Mouse (Mus musculus) limb, embryonic 14.5 days (tissue): ENCODE results near the gene Scgb2b11. TPM values are rescaled to one million over a fixed set of nuclear protein-coding genes. Genes with fewer than 3 reads are reported as not detected.
"Not testable (repeated sequence)": the region's sequence is repeated elsewhere in the genome, so short reads cannot be mapped to it uniquely, and the experiment has no call there.

Source experiments
- ATAC-seq: fragments of 200-750 bp; cut with Nextera tagmentation; 2 replicates; pipeline ENCODE4 v1.8.0; 2017; ENCODE audit warnings: low read depth, moderate number of reproducible peaks, moderate TSS enrichment; ENCODE audit not compliant: low FRiP score
- DNase-seq: peaks from one replicate; pipeline ENCODE4 v3.0.0-alpha.2; 2015; ENCODE audit warnings: low spot score
- H3K27ac ChIP-seq: fragments of 300-500 bp; sonication (generic); replicated peaks from 2 replicates; pipeline ENCODE4 v1.5.1; 2014; ENCODE audit warnings: low read depth, mild to moderate bottlenecking, low read length, moderate library complexity, mixed read lengths
- H3K27me3 ChIP-seq: fragments of 300-500 bp; sonication (generic); 2 replicates; pipeline ENCODE4 v1.6.1; 2014; ENCODE audit warnings: low read length, mixed read lengths; ENCODE audit not compliant: control insufficient read depth, insufficient read depth
- H3K36me3 ChIP-seq: fragments of 300-500 bp; sonication (generic); 2 replicates; pipeline ENCODE4 v1.6.1; 2014; ENCODE audit warnings: mild to moderate bottlenecking, low read length, moderate library complexity, mixed read lengths; ENCODE audit not compliant: control insufficient read depth, insufficient read depth
- H3K4me1 ChIP-seq: fragments of 300-500 bp; sonication (generic); 2 replicates; pipeline ENCODE4 v1.6.1; 2014; ENCODE audit warnings: antibody characterized with exemption, low read length, mixed read lengths; ENCODE audit not compliant: control insufficient read depth, insufficient read depth
- H3K4me2 ChIP-seq: fragments of 300-500 bp; sonication (generic); replicated peaks from 2 replicates; pipeline ENCODE4 v1.6.1; 2014; ENCODE audit warnings: low read depth, mild to moderate bottlenecking, low read length, moderate library complexity; ENCODE audit not compliant: severe bottlenecking
- H3K4me3 ChIP-seq: fragments of 300-500 bp; sonication (generic); replicated peaks from 2 replicates; pipeline ENCODE4 v1.5.1; 2014; ENCODE audit warnings: low read length
- H3K9ac ChIP-seq: fragments of 300-500 bp; sonication (generic); 2 replicates; pipeline ENCODE4 v1.6.1; 2014; ENCODE audit warnings: mild to moderate bottlenecking, low read depth, low read length, moderate library complexity; ENCODE audit not compliant: severe bottlenecking
- H3K9me3 ChIP-seq: fragments of 300-500 bp; sonication (generic); 2 replicates; pipeline ENCODE4 v1.6.1; 2016; ENCODE audit warnings: low read length; ENCODE audit not compliant: control insufficient read depth
- WGBS: fragments of 180-500 bp; shearing (Covaris S2); extraction: QIAGEN DNeasy Blood & Tissue Kit; methylation state at CpG from one replicate; pipeline ENCODE4 v1.1.7; 2014; 5-methylcytosine and 5-hydroxymethylcytosine counted together
- polyA plus RNA-seq, 2 experiments: library from polyadenylated mRNA; depleted of rRNA in 1 of 2; stranded (reverse) in 1 of 2; unstranded in 1 of 2; fragments of >200 nt; fragmentation: Nextera tagmentation in 1 of 2; extraction: Ambion mirVana in 1 of 2; gene quantifications; 2 replicates each; pipeline versions ENCODE4 v1.2.1 to v1.2.3; 2012 to 2014

Scgb2b11 gene
- polyA plus RNA-seq (2012; rRNA removed) (not detected in 2 replicates), polyA plus RNA-seq (2014; fragmentation: Nextera tagmentation; extraction: Ambion mirVana) (not detected in 2 replicates)

GRCm38 (mm10) chr7:32211045-32211444, at the start of gene Scgb2b11:
Gene Scgb2b11, minus strand, starts transcription at chr7:32211145.
- H3K4me2 ChIP-seq, H3K27me3 ChIP-seq, H3K9ac ChIP-seq, H3K36me3 ChIP-seq, H3K27ac ChIP-seq, DNase-seq, ATAC-seq, H3K9me3 ChIP-seq, H3K4me1 ChIP-seq, H3K4me3 ChIP-seq: not testable (repeated sequence)
- 91% methylated on average over 2 of the region's 2 CpGs for WGBS

DNA sequence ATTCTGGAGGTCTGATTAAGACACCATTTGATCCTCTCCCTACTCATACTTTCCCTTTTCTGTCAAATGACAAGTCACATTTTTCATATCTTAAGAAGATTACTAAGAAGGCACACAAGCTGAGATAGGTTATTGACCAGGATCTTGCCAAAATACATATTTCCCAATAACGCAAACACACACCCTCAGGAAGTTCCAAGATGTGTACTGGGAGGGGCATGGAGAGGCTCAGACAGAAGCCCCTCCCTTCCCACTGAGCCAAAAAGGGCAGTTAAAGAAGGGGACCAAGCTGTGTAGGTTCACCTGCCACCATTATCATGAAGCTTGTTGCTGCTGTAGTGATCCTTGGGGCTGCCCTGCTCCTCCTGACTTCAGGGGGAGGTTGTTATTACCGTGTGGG, 11.6 kb upstream of the Scgb2b11 start, which contains the start of gene Scgb1b11:
TSS of gene Scgb1b11 (plus strand) at position 301 of the 400 bp plus-strand sequence.
- H3K9ac ChIP-seq, H3K27ac ChIP-seq, ATAC-seq, H3K36me3 ChIP-seq, H3K27me3 ChIP-seq, H3K9me3 ChIP-seq, DNase-seq, H3K4me3 ChIP-seq, H3K4me2 ChIP-seq, H3K4me1 ChIP-seq: not testable (repeated sequence)
- WGBS = no CpG with 5 or more reads among the region's 2 CpGs

Other genes with a start within 250 kb of the Scgb2b11 start
- not detected in 2 replicates for gene Scgb1b10, start 110.3 kb downstream of the Scgb2b11 start, polyA plus RNA-seq (2012; rRNA removed)
- not detected in 2 replicates for gene Scgb1b10, start 110.3 kb downstream of the Scgb2b11 start, polyA plus RNA-seq (2014; fragmentation: Nextera tagmentation; extraction: Ambion mirVana)
- not detected in 2 replicates for gene Scgb1b11, start 11.7 kb upstream of the Scgb2b11 start, polyA plus RNA-seq (2012; rRNA removed)
- gene Scgb1b11, start 11.7 kb upstream of the Scgb2b11 start, polyA plus RNA-seq (2014; fragmentation: Nextera tagmentation; extraction: Ambion mirVana) = not detected in 2 replicates
- not detected in 2 replicates for gene Scgb2b12, start 116.1 kb upstream of the Scgb2b11 start, polyA plus RNA-seq (2012; rRNA removed)
- gene Scgb2b12, start 116.1 kb upstream of the Scgb2b11 start, polyA plus RNA-seq (2014; fragmentation: Nextera tagmentation; extraction: Ambion mirVana) = not detected in 2 replicates
- not detected in 2 replicates for gene Scgb1b12, start 123.0 kb upstream of the Scgb2b11 start, polyA plus RNA-seq (2012; rRNA removed)
- not detected in 2 replicates for gene Scgb1b12, start 123.0 kb upstream of the Scgb2b11 start, polyA plus RNA-seq (2014; fragmentation: Nextera tagmentation; extraction: Ambion mirVana)
- gene Scgb1b29, start 230.4 kb upstream of the Scgb2b11 start, polyA plus RNA-seq (2012; rRNA removed) = not detected in 2 replicates
- not detected in 2 replicates for gene Scgb1b29, start 230.4 kb upstream of the Scgb2b11 start, polyA plus RNA-seq (2014; fragmentation: Nextera tagmentation; extraction: Ambion mirVana)